Mouse (Mus musculus) embryonic facial prominence, embryonic 12.5 days (tissue): Measurements from ENCODE around the gene Emc9. TPM values are rescaled to one million over a fixed set of nuclear protein-coding genes. Genes with fewer than 3 reads are reported as not detected.

Experiments
- polyA plus RNA-seq: library from polyadenylated mRNA; unstranded; fragments of >200 nt; fragmentation: Nextera tagmentation; extraction: Ambion mirVana; gene quantifications from 2 replicates; pipeline ENCODE4 v1.2.1, GENCODE M21; 2016

Gene Emc9
- polyA plus RNA-seq, 1 experiment from 2014 or later: 4.6 TPM

Other genes with a start within 250 kb of the Emc9 start
- gene Dhrs4, start 106.5 kb downstream of the Emc9 start, polyA plus RNA-seq: 88.7 and 92.1 TPM in 2 replicates
- gene Carmil3, start 94.7 kb downstream of the Emc9 start, polyA plus RNA-seq: 6.2 TPM in 2 replicates
- 0.55 and 0.90 TPM in 2 replicates for gene Cpne6, start 74.9 kb downstream of the Emc9 start, polyA plus RNA-seq
- gene Nrl, start 60.3 kb downstream of the Emc9 start, polyA plus RNA-seq: 0.11 TPM in 1 of 2 replicates, not detected in the other
- 35.2 and 36.1 TPM in 2 replicates for gene Pck2, start 45.0 kb downstream of the Emc9 start, polyA plus RNA-seq
- 71.3 and 78.4 TPM in 2 replicates for gene Dcaf11, start 25.3 kb downstream of the Emc9 start, polyA plus RNA-seq
- gene A730061H03Rik, start 24.9 kb downstream of the Emc9 start, polyA plus RNA-seq: not detected in 2 replicates
- 8.7 and 9.1 TPM in 2 replicates for gene Fitm1, start 9.7 kb downstream of the Emc9 start, polyA plus RNA-seq
- 131 and 143 TPM in 2 replicates for gene Psme1, start 7.2 kb downstream of the Emc9 start, polyA plus RNA-seq
- gene Psme2, start 5.8 kb upstream of the Emc9 start, polyA plus RNA-seq: 247 and 255 TPM in 2 replicates
- 20.6 and 25.4 TPM in 2 replicates for gene Rnf31, start 6.4 kb upstream of the Emc9 start, polyA plus RNA-seq
- gene Irf9, start 18.3 kb upstream of the Emc9 start, polyA plus RNA-seq: 9.5 and 10.6 TPM in 2 replicates
- 7.8 and 8.2 TPM in 2 replicates for gene Rec8, start 32.7 kb upstream of the Emc9 start, polyA plus RNA-seq
- gene Ipo4, start 50.7 kb upstream of the Emc9 start, polyA plus RNA-seq: 99.8 and 117 TPM in 2 replicates
- 0.87 and 3.0 TPM in 2 replicates for gene Gm49378, start 52.6 kb upstream of the Emc9 start, polyA plus RNA-seq
- 102 TPM in 2 replicates for gene Tm9sf1, start 58.5 kb upstream of the Emc9 start, polyA plus RNA-seq
- 0.55 and 0.97 TPM in 2 replicates for gene Tssk4, start 64.9 kb upstream of the Emc9 start, polyA plus RNA-seq
- gene Mdp1, start 75.2 kb upstream of the Emc9 start, polyA plus RNA-seq: 64.9 and 66.4 TPM in 2 replicates
- gene Gmpr2, start 86.6 kb upstream of the Emc9 start, polyA plus RNA-seq: 74.7 and 78.3 TPM in 2 replicates
- 585 and 596 TPM in 2 replicates for gene Nedd8, start 86.8 kb upstream of the Emc9 start, polyA plus RNA-seq
- gene Tinf2, start 96.5 kb upstream of the Emc9 start, polyA plus RNA-seq: 54.1 and 54.2 TPM in 2 replicates
- 1.6 and 1.7 TPM in 2 replicates for gene Tgm1, start 128.6 kb upstream of the Emc9 start, polyA plus RNA-seq
- 27.8 and 30.3 TPM in 2 replicates for gene Rabggta, start 137.0 kb upstream of the Emc9 start, polyA plus RNA-seq
- 81.5 and 86.7 TPM in 2 replicates for gene Dhrs1, start 160.4 kb upstream of the Emc9 start, polyA plus RNA-seq
- 51.0 and 57.3 TPM in 2 replicates for gene Nop9, start 160.4 kb upstream of the Emc9 start, polyA plus RNA-seq
- 0.19 and 0.50 TPM in 2 replicates for gene Cideb, start 173.2 kb upstream of the Emc9 start, polyA plus RNA-seq
- 0.55 and 0.60 TPM in 2 replicates for gene Ltb4r2, start 176.1 kb upstream of the Emc9 start, polyA plus RNA-seq
- gene Ltb4r1, start 180.7 kb upstream of the Emc9 start, polyA plus RNA-seq: 0.48 and 0.60 TPM in 2 replicates
- 21.3 and 24.2 TPM in 2 replicates for gene Adcy4, start 198.8 kb upstream of the Emc9 start, polyA plus RNA-seq
- 45.5 and 50.3 TPM in 2 replicates for gene Ripk3, start 203.6 kb upstream of the Emc9 start, polyA plus RNA-seq
- 154 and 161 TPM in 2 replicates for gene Nfatc4, start 237.8 kb upstream of the Emc9 start, polyA plus RNA-seq